Mouse (Mus musculus): ENCODE results near the gene Tns2. TPM values are rescaled to one million over a fixed set of nuclear protein-coding genes. Genes with fewer than 3 reads are reported as not detected.
"Not testable (repeated sequence)": the region's sequence is repeated elsewhere in the genome, so short reads cannot be mapped to it uniquely, and the experiment has no call there.

The Tns2 gene
- 10 to 100 TPM; 60.9 to 63.6 TPM for total RNA-seq (2021)
- long read RNA-seq, experiment 1, full-length matches to known transcripts, result 2 of 10 reads
- long read RNA-seq, experiment 1, partial matches to known transcripts, result 3 of 10 reads
- long read RNA-seq, experiment 1, other reads (novel, unspliced or antisense), result 5 of 10 reads
- long read RNA-seq, experiment 2, partial matches to known transcripts, result 6 of 6 reads
- long read RNA-seq, experiment 2, other reads (novel, unspliced or antisense), result 0 of 6 reads

- peak; percentile 65 to 67 for DNase-seq (ENCODE audit: low spot score in 2 of 2)
Observed at GRCm38 (mm10) chr15:102100161-102100981, at the start of gene Tns2. Tns2 (plus strand) TSS chr15:102100413.

DNA sequence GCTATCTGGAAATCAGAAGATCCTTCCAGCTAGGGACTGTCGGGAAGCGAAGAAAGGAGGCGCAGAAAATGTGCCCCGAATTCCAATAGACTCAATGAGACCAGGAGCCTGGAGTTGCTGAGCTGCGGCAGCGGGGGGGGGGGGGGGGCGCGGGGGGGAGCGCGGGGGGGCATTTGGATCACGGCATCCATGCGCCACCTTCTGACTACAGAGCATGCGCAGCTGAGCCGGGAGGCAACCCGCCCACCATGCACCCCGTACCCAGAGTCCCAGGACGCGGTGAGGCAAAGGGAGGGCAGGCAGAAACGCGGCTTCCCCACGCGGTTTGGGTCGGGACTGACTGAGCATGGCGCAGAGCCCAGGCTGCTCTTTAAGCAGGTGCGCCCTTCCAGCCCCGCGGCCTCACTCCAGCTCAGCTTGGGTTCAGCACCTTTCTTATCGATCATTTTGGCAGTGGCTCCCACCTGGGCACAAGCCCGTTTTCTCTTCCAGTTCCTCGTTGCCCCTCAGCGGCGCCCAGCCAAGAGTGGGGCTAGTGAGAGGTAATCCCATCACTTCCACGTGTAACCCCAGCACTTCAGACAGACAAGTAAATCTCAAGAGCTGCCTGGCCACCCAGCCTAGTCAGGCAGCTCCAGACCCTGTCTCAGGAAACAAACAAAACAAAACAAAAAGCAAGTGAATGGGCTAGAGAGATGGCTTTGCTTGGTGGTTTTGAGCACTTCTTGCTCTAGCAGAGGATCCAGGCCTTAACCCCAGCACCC lies 48.1 kb upstream of the Tns2 start:
- peak in 1 of 2 experiments; percentile 12 for DNase-seq (ENCODE audit: low spot score in 2 of 2)

GRCm38 (mm10) chr15:102056495-102057174 lies 43.6 kb upstream of the Tns2 start:
- peak in 1 of 2 experiments; percentile 12 for DNase-seq (ENCODE audit: low spot score in 2 of 2)

DNA sequence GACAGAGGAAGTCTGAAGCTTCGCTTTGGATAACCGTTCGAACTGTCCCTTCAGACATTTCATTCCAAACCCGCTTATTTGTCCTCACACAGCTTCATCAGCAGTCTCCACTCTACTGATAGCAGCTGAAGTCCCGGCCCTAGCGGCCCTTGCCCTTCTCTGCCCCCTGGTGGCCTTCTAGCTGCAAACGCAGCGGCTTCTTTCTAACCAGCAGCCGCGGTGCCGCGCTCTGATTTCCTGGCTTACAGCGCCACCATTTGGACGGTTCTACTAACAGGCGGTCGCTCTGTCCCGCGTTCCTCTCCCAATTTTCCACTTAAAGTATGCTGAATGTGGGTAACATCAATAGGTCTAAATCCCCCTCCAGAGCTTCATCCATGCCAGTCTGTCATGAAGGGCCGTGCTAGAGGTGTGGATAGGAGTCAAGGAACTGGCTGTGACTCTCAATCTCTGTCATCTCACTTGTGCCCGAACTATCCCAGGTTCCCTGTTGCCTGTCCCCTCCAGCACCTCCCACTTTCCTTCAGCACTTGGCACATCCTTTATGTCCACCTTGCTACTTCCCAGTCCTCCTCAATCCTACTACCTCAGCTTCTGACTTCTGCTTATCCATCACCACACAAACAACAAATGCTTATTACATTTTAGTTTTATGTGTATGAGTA lies 34.4 kb upstream of the Tns2 start:
- peak; percentile 84 to 85 for DNase-seq (ENCODE audit: low spot score in 2 of 2)

DNA sequence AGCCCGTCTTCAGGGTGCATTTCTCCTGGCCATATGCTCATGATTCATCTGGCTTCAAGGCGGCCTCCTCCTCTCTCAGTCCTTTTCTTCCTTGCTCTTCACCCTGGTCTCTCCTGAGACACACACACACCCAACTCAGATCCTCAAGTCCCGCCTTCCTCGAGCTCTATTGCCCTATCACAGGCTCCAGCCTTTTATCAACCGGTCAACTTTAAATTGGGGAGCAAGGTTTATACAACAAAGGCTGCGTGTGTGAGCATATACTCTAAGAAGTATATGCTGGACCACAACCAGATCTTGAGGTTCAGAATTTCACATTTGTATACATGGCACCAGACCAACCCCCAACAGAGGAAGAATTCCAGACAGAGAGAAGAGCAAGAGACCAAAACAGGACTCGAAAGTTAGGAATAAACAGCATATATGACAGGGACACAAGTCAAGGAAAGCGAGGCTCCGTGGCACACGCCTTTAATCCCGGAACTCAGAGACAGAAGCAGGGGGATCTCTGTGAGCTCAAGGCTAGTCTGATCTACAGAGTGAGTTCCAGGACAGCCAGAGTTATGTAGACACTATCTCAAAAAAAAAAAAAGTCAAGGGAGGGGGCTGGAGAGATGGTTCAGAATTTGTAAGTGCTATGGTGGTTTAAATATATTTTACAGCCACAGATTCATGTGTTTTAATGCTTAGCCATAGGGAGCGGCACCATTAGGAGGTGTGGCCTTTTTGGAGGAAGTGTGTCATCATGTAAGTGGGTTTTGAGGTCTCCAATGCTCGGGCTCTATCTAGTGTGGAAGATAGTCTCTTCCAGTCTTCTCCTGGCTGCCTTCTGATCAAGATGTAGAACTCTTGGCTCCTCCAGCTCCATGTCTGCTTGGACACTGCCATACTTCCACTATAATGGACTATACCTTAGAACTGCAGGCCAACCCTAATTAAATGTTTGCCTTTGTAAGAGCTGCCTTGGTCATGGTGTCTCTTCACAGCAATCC lies 29.4 kb upstream of the Tns2 start:
- DNase-seq (ENCODE audit: low spot score in 2 of 2), result no peak

DNA sequence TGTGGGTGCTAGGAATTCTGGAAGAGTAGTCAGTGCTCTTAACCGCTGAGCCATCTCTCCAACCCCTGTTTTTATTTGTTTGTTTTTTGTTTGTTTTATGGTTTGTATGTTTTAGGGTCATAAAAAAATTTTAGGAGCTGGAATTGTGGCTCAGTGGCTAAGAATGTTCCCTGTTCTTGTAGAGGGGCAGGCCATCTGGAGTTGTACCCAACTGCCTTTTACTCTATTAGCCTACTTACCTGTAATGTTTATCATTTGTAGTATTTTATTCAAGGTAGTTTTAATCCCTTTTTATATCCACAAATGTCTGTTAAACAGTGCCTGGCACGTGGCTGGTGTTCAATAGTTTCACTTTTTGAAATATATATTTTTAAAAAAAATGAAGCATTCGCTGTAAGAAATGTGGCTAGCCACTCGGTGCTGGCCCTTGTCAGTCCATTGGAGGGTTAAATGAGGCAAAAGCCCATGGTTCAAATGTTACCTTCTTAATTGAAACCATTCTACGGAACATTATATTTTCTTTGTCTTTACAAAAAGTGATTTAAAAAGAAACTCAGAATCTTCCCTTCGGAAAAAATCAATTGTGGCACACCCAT lies 27.2 kb upstream of the Tns2 start:
- no peak for DNase-seq (ENCODE audit: low spot score in 2 of 2)

DNA sequence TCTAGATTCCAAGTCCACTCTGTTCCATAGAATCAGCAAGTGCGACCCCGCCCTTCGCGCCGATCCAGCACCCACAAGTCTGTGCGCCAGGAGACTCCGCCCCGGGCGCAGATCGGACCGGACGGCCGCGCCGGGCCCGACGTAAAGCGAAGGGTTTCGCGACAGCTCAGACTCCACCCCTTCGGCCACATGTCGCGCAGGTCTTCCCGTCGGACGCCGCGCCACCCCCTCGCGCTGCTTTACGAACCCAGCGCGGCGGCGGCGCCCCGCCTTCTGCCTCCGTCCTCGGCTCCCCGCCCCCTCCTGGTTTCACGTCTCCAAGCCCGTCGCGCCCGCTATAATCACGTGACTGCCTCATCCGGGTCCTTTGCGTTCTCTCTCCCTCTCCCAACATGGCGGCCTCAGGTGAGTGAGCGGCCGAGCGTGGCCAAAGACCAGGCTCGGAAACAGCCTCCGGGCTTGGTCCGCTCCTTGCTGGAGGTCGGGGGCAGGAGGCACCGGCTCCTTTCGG lies 26.6 kb upstream of the Tns2 start, which contains the start of gene Eif4b:
Gene Eif4b (plus strand): TSS at position 215 of the 511 bp plus-strand sequence.
- peak; percentile 95 to 97 for DNase-seq (ENCODE audit: low spot score in 2 of 2)

GRCm38 (mm10) chr15:102074070-102074731 lies 26.0 kb upstream of the Tns2 start:
- DNase-seq (ENCODE audit: low spot score in 2 of 2), result peak; percentile 44

DNA sequence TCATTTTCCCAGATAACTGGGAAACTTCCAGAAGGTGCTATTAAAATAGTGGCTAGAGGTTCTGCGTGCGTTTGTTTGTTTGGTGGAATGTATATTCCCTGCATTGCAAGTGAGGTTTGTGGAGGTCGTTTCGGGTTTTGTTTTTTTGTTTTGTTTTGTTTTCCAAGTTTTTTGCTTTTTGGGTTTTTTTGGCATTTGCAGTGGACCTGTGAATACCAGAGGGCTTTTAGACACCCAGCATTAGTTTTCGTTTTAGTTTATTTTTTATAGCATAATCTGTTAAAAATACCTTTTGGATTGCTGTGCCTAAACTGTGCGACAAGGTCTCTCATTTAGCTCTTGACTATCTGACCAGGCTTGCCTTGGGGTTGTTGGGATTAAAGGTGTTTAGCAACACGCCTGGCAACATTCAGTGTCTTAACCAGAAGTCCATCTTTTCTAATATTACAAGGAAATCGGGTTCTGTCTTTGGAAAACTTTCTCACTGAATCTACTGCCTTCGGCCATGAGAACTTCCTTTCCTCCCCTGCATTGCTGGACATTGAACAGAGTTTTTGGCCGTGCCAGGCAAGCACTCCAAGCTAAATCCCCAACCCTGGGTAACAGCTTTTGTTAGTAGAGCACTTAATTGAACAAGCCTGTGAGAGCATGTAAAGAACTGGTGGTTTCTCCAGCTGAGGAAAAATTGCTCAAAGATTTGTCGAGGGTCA lies 25.2 kb upstream of the Tns2 start:
- DNase-seq (ENCODE audit: low spot score in 2 of 2), result no peak

DNA sequence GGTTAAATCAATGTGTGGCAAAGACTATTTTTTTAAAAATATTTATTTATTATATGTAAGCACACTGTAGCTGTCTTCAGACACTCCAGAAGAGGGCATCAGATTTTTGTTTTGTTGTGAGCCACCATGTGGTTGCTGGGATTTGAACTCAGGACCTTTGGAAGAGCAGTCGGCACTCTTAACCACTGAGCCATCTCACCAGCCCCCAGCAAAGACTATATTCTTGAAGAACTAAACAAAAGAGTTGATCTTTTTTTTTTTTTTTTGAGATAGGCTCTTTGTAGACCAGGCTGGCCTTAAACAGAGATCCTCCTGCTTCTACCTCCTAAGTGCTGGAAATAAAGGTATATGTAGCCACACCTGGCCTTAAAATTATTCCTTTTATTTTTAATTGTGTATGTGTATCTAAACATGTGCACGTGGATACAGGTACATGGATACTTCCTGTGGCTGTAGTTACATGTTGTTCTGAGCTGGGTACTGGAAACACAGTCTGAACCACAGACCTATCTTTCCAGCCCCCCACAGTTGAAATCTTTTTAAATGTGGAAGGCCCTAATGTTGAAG lies 23.0 kb upstream of the Tns2 start:
- DNase-seq (ENCODE audit: low spot score in 2 of 2), result no peak

- DNase-seq (ENCODE audit: low spot score in 2 of 2), result no peak
Observed at GRCm38 (mm10) chr15:102079221-102079620, 21.0 kb upstream of the Tns2 start.

DNA sequence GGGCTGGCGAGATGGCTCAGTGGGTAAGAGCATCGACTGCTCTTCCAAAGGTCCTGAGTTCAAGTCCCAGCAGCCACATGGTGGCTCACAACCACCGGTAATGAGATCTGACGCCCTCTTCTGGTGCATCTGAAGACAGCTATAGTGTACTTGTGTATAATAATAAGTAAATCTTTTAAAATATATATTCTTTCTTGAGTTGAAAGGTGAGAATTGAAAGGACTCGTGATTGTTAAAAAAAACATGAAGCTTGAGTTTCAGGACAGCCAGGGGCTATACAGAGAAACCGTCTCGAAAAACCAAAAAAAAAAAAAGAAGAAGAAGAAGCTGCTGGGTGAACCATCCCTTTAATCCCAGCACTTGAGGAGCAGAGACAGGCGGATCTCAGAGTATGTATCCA lies 20.3 kb upstream of the Tns2 start:
- DNase-seq (ENCODE audit: low spot score in 2 of 2), result not testable (repeated sequence)

GRCm38 (mm10) chr15:102080429-102080828 lies 19.8 kb upstream of the Tns2 start:
- DNase-seq (ENCODE audit: low spot score in 2 of 2), result no peak

DNA sequence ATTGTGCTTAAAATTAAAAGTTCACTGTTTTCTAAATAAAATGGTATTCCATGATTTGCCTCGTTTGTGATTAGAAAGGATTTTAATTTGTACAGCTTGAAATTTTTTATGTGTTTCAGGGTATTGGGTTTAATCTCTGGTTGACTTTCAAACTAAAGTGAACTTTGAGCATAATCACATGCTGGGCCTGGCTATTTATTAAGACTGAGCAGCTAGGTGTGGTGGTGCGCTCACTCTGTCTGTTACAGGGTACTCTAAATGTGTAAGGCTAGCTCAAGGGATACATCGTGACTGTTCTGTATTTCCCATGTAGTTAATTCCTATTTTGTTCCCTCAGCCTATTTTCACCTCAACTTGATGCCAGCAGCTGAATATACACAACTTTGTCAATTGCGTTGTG lies 18.1 kb upstream of the Tns2 start:
- DNase-seq (ENCODE audit: low spot score in 2 of 2), result no peak

DNA sequence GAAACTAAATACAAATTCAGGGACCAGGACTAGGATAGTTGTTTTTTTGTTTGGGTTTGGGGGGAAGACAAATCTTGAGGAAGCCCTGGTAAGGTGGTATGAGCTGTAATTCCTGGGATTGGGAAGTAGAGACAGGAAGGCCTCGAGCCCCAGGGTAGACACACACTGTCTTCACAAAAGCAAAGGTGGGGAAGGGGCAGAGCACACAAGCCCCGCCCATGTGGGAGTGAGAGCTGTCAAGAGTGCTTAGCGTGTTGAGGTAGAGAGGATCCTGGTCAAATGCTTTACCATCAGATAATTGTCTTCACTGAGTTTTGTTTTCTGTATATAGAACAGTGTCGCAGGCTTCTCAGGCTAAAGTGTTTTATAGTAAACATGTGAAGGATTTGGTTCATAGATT lies 17.2 kb upstream of the Tns2 start:
- DNase-seq (ENCODE audit: low spot score in 2 of 2), result no peak

- no peak for DNase-seq (ENCODE audit: low spot score in 2 of 2)
Observed at GRCm38 (mm10) chr15:102089914-102090585, 10.2 kb upstream of the Tns2 start.
